Mouse (Mus musculus) fibroblast of lung, adult 2 months (primary cell): Measurements from ENCODE around the gene Ugt1a9.

Experiments used
- DNase-seq: peaks from one replicate; pipeline ENCODE4 v3.0.0-alpha.2; 2011; ENCODE audit warnings: low read depth

The Ugt1a9 gene

GRCm38 (mm10) chr1:88179657-88180056 is 109.1 kb downstream of the Ugt1a9 start:
- no peak for DNase-seq

GRCm38 (mm10) chr1:88186325-88186935 is 115.8 kb downstream of the Ugt1a9 start:
- no peak for DNase-seq

- DNase-seq, result no peak
Measured at GRCm38 (mm10) chr1:88192136-88192535, 121.5 kb downstream of the Ugt1a9 start.

GRCm38 (mm10) chr1:88195687-88196086 is 125.1 kb downstream of the Ugt1a9 start:
- no peak for DNase-seq

GRCm38 (mm10) chr1:88197443-88197842 is 126.8 kb downstream of the Ugt1a9 start:
- no peak for DNase-seq

- DNase-seq, result no peak
Measured at GRCm38 (mm10) chr1:88199996-88200395, 129.4 kb downstream of the Ugt1a9 start.

DNA sequence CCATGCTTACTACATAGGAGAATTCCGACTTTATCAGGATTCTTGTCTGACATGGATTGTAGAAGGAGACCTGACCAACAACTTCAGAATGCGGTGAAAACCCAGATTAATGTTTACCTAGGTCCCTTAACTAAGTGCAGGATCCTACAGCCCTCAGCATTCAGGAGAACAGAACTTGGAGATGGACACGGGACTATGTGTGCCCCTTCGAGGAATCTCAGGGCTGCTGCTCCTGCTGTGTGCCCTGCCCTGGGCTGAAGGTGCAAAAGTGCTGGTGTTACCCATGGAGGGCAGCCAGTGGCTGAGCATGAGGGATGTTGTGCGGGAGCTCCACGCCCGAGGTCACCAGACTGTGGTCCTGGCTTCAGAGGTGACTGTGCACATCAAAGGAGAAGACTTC is 129.9 kb downstream of the Ugt1a9 start, which contains the start of gene Ugt1a2:
TSS of gene Ugt1a2 (plus strand) at position 146 of the 400 bp plus-strand sequence.
- DNase-seq, result no peak

GRCm38 (mm10) chr1:88205294-88205922 is 134.8 kb downstream of the Ugt1a9 start, which contains the start of gene Dnajb3:
Dnajb3 (minus strand) TSS chr1:88205782.
- no peak for DNase-seq

DNA sequence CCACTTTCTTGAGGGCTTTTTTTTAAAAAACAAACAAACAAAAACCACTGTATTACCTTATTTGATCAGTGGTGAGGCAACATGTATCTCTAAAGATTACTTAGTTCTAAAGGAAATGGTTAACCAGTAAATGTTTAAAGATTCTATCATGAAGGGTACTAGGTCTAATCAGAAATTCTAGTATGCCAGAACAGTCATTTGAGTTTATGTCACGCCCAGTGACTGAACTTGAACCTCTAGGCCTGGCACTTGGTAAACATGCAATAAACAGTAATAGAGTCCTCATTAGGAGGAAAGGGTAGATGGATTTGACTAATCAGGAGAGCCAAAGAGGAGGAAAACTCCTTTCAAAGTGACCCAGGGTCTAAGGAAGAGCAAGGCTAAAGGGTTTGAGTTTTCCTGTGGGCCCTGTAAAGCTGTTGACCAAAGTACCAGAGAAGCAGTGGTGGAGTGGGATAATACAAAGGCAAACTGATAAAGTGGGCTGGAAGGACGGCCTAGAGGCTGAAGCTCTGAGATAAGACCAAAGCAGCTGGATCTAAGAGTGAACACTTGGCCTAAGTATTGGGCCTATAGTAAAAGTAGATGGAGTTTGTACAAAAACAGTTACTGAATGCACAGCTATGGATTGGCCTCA is 136.4 kb downstream of the Ugt1a9 start:
- no peak for DNase-seq

DNA sequence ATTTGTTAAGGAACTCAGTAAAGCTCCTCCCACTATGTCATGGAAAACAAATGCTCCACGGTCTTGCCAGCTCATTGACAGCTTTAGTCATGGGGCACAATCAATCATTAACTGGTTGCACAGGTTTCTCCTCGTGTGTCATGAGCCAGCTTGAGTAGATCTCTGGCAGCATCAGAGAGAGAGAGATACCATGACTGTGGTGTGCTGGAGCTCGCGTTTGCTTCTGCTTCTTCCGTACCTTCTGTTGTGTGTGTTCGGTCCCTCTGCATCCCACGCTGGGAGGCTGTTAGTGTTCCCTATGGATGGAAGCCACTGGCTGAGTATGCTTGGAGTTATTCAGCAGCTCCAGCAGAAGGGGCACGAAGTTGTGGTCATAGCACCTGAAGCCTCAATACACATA is 141.2 kb downstream of the Ugt1a9 start, which contains the start of gene Ugt1a1:
TSS of gene Ugt1a1 (plus strand) at position 148 of the 400 bp plus-strand sequence.
- DNase-seq, result no peak

- DNase-seq, result no peak
Measured at GRCm38 (mm10) chr1:88212341-88213045, 141.9 kb downstream of the Ugt1a9 start.

GRCm38 (mm10) chr1:88213061-88213460 is 142.5 kb downstream of the Ugt1a9 start:
- DNase-seq, result no peak

- no peak for DNase-seq
Measured at GRCm38 (mm10) chr1:88213766-88214461, 143.3 kb downstream of the Ugt1a9 start.

DNA sequence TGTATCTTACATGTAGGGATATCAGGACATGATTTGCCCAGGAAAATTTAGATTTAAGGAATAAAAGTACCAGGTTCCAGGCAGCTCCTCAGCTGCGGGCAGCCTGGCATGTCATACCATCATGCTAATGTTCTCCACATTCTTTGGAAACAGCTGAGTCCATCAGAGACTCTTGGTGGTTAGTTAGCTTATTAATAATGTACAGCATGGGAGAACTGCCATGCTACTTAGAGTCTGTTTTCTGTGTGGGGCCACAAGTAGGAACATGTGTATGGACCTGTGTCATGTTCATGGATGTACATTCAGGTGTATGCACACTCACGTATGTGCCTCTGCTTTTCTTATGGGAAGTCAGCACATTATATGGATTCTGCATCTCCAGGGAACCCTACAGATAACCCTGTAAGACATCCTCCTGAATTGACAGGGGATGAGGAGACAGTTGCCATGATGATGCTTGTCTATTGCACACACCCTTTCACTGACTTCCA is 143.9 kb downstream of the Ugt1a9 start:
- DNase-seq, result no peak

DNA sequence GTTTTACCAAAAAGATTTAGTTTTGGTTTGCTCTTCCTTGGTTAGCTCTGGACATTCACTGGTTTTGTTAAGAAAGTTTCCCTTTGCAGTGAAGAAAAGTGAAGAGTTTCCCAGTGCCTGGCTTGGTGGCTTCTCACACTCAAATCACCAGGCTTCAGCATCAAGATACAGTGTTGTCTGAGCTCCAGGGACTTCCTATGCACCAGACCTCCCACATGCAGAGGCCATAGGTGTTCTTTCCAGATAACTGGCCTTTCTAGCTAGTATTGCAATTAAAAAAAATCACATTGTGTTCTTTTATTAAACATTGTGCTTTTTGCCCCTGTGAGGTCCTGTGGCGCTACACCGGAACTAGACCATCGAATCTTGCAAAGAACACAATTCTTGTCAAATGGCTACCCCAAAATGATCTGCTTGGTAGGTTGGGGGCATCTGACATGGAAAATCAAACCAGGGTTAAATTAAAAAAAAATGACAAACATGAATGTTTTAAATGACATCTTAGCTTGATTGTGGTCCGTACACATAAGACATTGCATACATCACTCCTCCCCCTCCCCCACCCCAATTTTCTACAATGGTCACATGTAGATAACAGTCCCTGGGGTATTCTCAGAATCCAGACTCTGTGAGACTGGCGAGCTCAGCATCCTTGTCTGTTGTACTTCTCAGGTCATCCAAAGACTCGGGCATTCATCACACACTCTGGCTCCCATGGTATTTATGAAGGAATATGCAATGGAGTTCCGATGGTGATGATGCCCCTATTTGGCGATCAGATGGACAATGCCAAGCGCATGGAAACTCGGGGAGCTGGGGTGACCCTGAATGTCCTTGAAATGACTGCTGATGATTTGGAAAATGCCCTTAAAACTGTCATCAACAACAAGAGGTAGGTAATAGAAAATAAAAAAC is 145.1 kb downstream of the Ugt1a9 start:
- DNase-seq, result no peak

DNA sequence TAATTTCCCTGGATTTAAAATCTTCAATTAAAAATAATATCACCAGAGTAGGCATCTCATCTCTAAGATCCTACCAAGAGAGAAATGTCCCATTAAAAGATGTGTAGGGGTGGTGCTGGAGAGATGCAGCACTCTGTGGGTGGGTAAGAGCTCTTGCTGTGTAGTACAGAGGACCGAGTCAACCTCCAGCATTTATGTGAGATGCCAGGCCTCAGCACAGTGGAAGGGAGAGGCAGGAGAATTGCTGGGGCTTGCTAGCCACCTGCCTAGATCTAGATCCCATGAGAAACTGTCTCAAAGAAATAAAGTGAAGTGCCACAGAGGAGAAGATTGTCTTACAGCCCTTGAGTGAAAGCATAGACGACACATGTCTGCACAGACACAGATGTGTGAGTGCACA is 146.0 kb downstream of the Ugt1a9 start:
- no peak for DNase-seq

DNA sequence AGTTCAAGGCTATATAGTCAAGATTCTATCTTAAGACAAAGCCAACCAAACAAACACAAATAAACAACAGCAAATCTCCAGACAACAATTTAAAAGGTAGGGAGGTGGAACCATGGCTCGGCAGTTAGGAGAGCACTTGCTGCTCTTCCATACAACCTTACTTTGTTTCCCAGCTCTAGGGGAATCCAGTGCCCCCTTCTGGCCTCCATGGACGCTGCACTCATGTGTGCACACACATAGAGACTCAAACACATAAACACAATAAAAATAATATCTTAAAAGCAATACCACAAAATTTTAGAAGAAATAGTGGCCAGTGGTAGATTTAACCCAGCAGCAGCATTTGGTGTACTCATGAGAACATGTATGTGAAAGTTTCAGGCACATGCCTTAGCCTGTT is 146.5 kb downstream of the Ugt1a9 start:
- DNase-seq, result no peak

GRCm38 (mm10) chr1:88217576-88217975 is 147.0 kb downstream of the Ugt1a9 start:
- DNase-seq, result no peak

DNA sequence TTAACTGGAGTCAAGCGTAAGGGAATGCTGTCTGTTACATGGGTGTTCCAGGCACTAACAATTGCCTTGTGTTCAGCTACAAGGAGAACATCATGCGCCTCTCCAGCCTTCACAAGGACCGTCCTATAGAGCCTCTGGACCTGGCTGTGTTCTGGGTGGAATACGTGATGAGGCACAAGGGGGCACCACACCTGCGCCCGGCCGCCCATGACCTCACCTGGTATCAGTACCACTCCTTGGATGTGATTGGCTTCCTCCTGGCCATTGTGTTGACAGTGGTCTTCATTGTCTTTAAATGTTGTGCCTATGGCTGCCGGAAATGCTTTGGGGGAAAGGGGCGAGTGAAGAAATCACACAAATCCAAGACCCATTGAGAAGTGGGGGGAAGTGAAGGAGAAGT is 147.5 kb downstream of the Ugt1a9 start:
- DNase-seq, result no peak

DNA sequence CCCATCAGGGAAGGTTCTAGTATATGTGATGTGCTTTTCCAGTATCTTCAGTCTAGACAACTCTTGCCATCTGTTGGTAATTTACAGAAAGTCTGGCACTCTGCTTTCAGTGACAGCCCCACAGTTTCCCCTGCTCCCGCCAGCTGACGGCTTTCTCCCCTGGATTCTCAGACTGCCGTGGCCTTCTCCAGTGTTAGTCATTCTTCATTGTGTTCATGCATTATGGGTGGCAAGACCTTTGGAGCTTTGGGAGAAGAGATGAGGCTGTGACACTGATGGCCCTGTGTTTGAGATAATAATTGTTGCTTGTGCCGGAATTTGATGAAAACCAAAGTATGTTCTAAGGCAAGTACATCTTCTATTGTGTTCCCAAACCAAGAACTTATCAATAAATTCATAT is 148.0 kb downstream of the Ugt1a9 start:
- no peak for DNase-seq

DNA sequence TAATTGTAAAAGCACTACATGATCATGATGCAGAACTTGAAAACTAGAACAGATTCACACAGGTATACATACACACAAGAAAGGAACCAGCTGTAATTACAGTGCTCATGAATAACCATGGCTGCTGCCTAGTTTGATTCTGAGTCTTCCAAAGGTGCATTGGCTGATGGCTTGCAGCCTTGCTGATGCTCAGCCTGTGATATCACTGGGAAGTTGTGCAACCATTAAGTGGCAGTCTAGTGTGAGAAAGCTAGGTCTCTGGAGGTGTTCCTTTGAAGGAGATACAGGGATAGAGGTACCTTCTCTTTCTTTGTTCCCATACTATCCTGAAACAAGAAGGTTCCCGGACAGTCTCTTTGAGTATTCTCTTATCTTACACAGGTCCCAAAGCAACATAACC is 148.5 kb downstream of the Ugt1a9 start:
- DNase-seq, result no peak
